Mouse (Mus musculus) gastrocnemius, postnatal 4 days (tissue): ENCODE results near the gene Evc. TPM values are rescaled to one million over a fixed set of nuclear protein-coding genes. Genes with fewer than 3 reads are reported as not detected.

ENCODE experiments used
- DNase-seq, 2 experiments: peaks; one replicate each; pipeline ENCODE4 v3.0.0; 2021 to 2022; ENCODE audit warnings: low spot score in 2 of 2, mixed read lengths in 2 of 2
- long read RNA-seq, 2 experiments: library from polyadenylated mRNA; stranded (forward); transcript quantifications; one replicate each; pipeline ENCODE4 v2.0.0; 2021
- total RNA-seq, 2 experiments: library from RNA; stranded (reverse); gene quantifications; 2 replicates each; pipeline ENCODE4 v1.2.3; 2021

The Evc gene
- total RNA-seq, result 10 to 100 TPM; 31.5 to 31.7 TPM
- long read RNA-seq, experiment 1, full-length matches to known transcripts, result 1 of 19 reads
- long read RNA-seq, experiment 1, partial matches to known transcripts, result 3 of 19 reads
- long read RNA-seq, experiment 1, other reads (novel, unspliced or antisense), result 15 of 19 reads
- long read RNA-seq, experiment 2, full-length matches to known transcripts, result 5 of 25 reads
- long read RNA-seq, experiment 2, partial matches to known transcripts, result 1 of 25 reads
- long read RNA-seq, experiment 2, other reads (novel, unspliced or antisense), result 19 of 25 reads

DNA sequence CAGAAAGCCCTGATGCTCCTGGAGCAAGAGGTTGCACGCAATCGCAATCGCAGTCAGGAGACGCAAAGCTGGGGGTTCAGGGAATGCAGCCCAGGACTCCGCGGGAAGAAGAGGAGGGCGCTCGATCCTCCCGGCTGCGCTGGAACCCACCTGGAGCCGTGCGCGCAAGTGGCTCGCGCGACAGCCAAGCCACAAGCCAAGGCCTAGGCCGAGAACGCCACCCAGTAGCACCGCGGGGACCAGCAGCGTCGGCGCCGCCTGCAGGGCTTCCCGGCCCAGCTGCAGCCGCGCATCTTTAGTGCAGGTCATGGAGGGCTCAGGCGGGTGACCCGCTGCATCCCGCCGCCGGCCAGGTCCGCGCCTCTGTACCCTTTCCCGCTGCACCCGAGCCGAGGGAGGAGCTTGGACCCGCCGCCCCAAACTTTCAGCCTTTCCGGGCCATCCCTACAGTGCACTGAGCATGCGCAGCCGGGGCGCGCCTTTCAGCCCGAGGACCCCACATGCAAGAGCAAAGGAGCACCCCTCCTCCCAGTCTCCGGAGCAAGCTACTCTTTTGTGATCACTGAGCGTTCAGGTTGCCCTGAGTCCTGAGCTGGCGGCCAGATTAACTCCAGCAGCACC, at the start of gene Evc:
Evc (minus strand) TSS at position 410 of the 621 bp plus-strand sequence.
- DNase-seq, result peak; percentile 71 to 85

DNA sequence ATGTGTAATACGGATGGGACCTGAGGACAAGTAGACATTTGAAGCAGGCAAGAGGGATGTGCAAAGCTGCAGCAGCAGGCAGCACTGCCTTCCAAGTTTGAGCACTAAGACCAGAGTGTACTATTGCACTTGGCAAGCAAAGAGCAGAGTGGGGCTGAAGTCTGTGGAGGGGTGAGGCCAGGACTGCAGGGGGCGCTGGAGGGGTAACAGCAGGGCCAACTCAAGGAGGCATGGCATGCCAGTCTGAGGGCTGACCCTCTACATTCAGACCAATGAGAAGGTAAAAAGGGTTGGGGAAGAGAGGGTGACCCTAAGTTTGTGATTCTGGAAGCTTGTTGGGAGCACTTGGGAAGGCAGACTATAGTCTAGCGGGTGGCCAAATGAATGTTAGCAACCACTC, 46.9 kb upstream of the Evc start:
- no peak for DNase-seq

DNA sequence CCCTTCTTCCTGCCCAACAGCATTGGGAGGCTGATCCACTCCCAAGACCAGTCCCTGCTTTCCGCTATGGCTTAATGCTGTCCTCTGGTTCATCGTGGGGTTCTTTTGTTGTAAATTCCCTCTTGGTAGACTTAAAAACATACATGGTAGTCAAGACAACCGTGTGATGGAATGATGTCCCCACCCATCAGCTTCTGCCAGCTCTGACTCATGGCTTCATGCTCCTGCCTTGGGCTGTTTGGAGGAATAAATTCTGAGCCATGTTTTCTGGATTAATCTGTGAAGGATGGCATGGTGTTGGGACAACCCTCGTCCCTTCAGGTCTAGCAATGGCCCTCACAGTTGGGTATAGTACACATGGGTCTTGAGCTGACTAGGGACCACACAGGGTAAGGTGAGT, 43.9 kb upstream of the Evc start:
- DNase-seq, result peak in 1 of 2 experiments; percentile 18

DNA sequence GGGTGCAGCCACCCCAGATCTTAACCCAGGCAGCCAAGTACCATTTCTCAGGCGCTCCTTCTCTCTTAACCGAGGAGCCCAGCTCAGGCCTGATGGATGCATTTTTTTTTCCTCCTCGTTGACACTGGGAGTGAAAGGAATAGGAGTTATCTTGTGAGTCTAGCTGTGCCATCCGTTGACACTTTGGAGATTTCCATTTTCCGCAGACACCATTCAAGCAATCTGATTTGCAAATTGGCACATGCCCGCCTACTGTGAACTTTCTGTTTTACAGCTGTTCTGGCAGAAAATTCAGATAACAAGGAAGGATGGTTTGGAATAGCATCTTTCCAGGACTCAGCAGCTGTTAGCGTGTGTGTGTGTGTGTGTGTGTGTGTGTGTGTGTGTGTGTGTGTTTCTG, 40.7 kb upstream of the Evc start:
- DNase-seq, result no peak

DNA sequence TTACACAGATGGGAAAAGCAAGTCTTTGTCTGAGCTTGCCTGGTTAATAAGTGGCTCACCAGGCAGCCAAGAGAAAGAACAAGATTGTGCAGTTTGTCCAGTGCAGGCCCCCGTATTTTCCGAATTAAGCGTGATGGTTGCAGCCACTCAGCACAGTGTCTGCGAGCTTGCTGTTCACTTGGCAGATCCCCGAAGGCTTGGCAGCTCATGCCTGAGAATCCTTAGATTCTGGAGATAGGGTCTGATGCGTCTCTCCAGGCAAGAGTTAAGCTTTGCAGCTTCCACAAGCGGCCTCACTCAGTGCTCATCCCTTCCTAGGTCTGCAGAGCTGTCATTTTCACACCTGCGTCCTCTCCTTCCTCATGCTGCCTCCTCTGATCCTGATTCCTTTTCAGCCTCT, 32.1 kb upstream of the Evc start:
- no peak for DNase-seq

DNA sequence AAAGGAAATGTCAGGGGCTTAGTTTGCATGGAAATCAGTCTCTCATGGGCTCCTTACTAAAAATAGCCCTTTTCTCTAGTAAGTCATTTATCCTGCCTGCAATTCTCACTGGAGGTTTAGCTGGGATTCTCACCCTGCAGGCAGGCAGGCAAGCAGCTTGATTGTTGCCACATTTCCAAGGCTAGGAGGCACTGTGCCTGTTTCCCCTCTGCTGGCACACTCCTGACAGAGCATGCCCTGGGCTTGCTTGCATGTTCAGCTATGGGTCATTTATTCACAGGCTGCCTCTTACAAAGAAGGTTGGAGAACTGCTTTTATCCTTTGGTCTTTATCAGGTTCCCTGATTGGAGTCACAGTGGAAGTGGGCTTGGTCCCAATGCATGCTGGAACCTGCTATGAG, 29.1 kb upstream of the Evc start:
- no peak for DNase-seq

DNA sequence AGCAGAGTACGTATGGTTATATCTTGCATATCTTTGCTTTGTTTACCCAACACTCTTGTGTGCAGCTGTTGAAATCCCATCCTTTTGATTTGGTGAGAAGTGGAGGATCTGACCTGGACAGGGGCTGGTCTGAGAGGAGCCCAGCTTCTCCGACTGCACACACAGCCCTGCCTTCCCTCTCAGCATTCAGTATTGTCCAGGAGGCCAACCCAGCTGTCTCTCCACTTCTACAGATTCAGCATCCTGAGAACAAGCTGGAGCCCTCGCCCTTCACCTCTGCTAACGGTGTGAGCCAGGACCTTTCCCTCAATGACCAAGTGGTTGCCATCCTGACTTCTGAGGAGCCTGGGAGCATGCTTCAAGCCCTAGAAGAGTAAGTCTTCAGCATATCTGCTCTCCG, 26.6 kb upstream of the Evc start:
- DNase-seq, result no peak

DNA sequence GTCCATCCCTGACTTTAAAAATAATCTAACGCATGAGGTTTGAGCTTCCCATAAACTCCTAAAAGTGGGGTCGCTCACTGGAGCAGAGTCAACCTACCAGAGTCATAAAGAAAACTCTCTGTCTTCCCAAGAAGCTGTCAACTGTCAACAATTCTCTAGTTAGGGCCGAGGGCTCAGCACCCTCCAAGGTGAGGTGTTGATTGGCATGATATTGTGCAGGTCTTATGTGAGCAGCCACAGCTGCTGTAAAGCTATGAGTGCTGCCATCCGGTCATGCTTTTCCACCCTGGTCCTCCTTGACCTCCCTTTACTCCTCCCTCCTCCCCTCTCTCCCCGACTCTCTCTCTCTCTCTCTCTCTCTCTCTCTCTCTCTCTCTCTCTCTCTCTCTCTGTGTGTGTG, 25.9 kb upstream of the Evc start:
- DNase-seq, result no peak

DNA sequence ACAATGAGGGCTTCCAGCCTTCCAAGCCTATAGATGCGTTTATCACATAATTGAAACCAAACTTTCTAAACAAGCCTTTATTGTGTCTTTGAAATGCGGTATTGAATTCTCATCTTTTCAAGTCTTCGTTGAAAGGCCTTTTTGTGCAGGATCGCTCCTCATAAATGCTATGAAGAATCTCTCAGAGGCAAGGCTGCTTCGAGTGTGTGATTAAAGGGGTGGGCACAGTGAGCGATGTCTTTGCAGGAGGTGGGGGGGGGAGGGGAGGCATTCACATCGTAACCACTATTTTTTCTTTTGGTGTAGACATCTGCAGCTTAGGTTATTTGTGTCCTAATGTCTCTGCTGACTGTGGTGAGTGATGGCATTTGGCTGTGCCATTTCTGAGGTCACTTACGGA, 19.3 kb upstream of the Evc start:
- no peak for DNase-seq

DNA sequence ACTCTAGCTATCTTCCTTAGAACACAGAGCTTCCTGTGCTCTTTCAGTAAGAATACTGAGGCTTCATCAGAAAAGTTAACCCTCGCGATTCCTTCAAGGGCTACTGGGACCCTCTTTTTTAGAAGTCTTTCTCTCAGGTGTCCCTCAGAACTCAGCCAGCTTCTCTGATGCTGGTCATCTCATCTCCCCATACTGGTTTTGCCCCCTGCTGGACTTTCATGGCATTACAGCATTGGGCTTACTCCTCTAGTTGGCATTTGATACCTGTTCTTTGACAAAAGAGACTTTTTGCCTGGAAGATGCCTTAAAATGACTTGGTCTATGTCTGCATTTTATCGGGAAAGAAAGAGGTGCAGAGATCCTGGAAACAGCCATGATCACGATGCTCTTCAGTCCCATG, 17.7 kb upstream of the Evc start:
- DNase-seq, result peak in 1 of 2 experiments; percentile 41

DNA sequence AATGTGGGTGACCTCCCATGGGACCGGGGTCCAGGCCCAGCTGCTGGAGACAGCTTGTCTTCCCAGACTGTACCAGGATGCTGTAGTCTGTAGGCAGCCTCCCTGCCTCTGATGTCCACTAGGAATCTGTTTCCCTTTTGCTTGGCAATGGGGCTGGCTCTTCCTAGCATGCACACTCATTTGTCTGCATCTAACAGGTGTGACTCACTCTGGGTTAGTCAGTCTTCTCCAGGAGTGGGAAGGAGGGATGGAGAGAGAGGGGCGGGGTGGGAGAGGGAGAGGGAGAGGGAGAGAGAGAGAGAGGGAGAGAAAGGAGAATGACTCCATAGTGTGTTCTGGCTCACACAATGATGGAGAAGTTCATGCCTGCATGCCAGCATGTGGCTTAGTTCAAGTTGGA, 15.1 kb upstream of the Evc start:
- DNase-seq, result no peak

DNA sequence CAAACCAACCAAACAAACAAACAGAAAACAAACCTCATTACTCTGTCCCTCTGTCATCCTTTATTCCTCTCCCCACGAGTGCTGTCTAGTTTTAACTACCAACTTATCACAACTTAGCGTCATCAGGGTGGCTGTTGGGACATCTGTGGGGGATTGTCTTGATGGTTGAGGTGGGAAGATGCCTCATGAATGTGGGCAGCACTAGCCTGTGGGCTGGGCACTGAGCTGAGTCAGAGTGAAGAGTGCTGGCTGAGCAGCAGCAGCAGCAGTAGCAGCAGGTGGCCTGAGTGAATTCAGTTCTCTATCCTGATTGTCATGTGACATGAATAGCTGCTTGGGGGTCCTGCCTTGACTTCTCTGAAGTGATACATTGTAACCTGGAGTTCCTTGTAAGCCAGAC, 7.3 kb upstream of the Evc start:
- DNase-seq, result no peak

DNA sequence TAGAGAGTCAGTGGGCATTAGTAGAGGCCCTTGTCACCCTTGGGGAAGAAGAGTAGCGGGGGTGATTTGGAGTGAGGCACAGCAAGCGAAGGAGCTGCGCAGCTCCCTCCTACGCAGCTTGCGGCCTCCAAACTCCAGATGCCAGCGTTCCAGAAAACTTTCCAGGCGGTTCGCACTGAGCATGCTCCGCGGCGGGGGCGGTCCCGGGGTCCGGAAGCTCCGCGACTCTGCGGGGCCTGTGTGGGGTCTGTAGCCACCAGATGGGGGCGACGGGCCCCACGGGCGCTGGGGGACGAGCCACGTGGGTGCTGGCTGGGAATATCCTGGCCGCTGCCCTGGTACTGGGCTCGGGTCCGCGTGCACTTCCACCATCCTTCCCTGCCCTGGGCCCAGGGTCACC, 1.6 kb upstream of the Evc start, which contains the start of gene Evc2:
Evc2 (plus strand) TSS at position 212 of the 400 bp plus-strand sequence.
- DNase-seq, result peak; percentile 73 to 84

DNA sequence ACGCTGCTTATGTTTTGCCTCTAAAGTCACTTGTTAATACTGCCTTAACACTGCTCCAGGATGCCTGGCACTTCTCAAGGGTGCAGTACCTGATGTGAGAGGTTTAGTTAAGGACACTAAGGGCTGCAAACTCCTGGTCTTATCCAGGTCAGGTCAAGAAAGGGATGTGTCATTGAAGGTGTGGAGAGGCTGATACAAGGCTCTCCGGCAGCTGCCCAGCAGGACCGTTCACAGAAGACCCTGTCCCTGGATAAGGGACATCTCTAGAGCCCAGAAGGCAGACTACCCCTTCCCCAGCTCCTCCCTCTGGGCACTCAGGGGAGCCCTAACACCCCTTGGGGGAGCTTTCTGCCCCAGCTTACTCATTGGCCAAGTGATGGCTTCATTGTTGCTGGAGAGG, 1.0 kb upstream of the Evc start:
- DNase-seq, result no peak

DNA sequence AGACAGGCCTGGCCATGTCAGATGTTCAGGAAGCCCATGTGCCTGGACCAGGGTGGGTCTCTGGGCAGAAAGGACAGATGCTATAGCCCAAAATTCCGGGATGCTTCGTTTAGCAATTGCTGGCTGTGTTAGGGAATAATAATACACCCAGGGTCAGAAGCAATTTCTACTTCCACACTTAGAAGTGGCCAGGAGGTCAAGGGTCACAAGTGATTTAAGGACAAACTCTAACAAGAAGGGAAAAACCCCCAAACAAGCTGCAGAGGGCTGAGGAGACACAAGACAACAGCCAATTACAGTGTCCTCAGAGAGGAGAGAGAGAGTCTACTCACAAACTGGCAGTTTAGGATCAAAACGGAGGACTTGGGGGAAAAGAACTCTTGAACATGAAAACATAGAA, 1.6 kb downstream of the Evc start:
- DNase-seq, result no peak

DNA sequence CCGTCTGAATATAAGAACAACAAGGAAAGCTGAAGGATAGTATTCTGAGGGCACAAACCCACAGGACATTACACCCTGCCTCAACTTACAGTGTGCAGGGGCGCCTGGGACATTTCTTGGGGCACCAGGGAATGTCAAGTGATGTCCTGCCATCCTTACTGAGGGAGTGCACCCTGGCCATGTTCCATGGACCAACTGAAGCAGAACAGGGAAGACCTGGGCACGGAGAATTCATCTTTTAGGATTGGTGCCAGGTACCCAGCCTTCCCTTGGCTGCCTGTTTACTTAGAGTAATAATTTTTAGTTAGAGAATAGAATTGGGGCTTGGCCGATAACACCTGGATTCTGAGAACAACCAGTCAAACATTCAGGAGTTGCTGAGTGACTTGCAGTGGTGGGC, 4.6 kb downstream of the Evc start:
- DNase-seq, result no peak

DNA sequence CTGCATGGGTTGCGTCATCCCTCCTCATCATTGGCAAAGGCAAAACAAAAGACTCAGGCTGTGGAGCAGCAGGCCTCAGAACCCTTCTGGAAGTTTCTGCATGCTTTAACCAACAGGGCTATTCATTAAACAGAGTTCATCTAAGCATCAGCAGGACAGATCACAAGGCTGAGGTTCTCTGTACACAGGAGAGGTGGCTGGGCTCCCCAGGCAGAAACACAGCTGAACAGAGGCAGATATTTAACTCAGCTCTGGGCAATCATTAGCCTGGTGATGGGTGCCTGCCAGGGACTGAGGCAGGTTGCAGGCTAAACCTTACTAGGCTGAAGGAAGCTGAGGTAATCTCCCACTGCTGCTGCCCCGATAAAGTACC, 5.6 kb downstream of the Evc start:
- no peak for DNase-seq

DNA sequence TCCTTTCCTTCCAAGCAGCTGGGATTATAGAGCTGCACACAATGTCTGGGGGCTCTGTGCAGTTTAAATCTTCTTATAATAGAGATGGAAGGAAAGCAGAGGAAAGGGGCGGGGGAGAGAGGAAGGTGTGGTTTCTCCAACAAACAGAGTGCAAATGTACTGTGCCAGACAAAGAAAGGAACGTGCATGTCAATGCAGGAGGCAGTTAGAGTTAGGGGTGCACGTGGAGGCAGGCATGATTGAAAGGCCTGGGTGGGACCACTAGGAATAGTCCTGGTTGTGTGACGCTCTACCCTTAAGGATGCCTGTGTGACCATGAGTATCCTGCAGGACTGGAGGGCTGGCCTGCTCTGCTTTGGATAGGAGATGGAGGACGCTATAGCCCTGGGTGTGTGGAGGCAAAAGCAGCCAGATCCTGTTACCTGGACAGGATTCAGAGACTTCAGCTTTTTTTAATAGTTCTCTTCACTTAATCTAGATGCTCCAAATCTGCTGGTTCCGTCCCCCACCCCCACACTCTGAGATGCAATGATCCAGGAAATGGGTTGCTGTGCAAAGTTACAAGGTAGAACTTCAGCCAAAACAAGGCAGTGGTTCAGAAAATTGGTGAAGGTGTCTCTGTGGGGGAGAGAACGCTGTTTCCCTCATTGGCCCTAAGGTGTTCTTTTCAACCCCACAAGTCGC, 6.1 kb downstream of the Evc start:
- no peak for DNase-seq

DNA sequence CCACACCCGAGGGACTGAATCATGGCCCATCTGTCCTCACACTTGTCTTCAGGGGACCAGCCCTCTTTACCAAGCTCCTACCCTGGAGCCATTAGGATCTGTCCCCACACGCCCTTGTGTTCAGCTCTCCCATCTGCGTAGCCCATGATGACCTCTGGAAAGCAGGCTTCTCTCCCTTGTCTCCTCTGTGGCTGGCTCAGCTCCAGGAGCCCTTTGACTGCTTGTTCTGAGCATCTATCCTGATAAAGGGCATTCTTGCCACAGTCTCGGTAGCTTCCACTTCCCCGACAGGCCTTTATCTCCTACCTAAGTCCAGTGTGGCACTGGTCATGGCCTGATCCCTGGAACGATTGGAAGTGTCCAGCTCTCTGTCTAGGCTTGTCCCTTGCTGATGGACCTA, 10.0 kb downstream of the Evc start:
- DNase-seq, result no peak

DNA sequence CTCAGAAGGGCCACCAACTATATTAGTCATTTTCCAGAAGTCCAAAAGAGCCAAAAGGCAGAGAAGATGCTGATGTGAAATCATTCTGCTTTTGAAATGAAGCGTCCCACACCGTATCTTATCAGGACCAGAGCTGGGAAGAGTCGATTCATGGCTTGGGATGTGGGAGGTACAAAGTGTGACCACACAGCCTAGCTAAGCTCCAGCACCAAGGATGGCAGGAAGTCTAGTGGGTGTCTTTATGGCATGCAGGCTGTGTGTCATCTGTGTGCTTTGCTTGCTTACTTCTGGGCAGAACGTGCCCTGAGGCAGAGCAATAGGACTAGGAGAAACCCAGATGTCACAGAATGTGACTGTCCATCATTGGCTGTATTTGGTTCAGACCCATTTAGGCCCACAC, 15.9 kb downstream of the Evc start:
- DNase-seq, result no peak

DNA sequence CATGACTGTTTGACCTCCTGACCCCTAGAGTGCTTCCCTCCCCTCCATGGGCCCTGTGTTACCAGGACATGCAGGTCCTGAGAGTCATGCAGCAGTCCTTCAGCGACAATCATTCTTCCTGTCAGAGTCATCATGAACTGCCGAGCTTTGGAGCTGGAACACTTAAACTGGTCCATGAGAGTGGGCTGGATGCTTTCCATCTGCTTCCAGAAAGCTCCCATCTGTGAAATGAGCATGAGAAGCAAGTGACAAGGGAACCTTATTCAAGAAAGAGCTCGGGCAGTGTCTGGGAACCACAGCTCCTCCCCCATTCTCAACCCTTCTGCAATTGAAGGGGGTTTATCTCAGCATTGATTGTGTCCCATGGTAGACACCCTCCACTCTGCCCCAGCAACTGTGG, 16.5 kb downstream of the Evc start:
- no peak for DNase-seq

DNA sequence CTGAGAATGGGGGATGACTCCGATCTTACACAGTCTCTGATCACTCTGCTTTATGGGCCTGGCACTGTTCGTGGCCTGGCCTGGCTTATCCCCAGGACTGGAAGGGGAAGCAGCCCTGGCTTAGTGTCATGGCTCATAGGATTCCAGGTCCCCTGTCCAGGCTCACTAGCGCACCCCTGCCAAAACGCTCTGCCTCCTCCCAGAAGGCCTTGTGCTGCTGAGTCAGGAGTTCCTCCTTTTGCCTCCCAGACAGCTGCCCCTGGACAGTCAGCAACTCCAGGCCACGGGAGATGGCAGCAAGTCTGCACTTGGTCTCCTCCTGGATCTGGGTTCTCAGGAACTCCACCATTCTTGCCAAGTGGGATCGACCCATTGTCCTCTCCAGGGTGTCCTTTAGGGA, 18.0 kb downstream of the Evc start:
- DNase-seq, result no peak
